Mouse (Mus musculus): ENCODE data around the gene Resf1.

GRCm38 (mm10) chr6:149310226-149310625 lies 1.0 kb downstream of the Resf1 start:
- TF ChIP-seq POLR2A (IDR thresholded peaks at IDR 0.05; ENCODE audit: insufficient read depth, low read length) = no peak
- no peak for TF ChIP-seq CTCF (IDR thresholded peaks at IDR 0.05; ENCODE audit: low read depth, low read length)
